Mouse (Mus musculus): Measurements from ENCODE around the gene Kdr. TPM values are rescaled to one million over a fixed set of nuclear protein-coding genes. Genes with fewer than 3 reads are reported as not detected.

The Kdr gene
- 1 to 10 TPM; 4.6 to 6.2 TPM for total RNA-seq (2021)
- long read RNA-seq, experiment 1, full-length matches to known transcripts: 9 of 11 reads
- long read RNA-seq, experiment 1, partial matches to known transcripts: 2 of 11 reads
- long read RNA-seq, experiment 1, other reads (novel, unspliced or antisense): 0 of 11 reads
- long read RNA-seq, experiment 2, full-length matches to known transcripts: 11 of 11 reads
- long read RNA-seq, experiment 2, partial matches to known transcripts: 0 of 11 reads
- long read RNA-seq, experiment 2, other reads (novel, unspliced or antisense): 0 of 11 reads

- peak; percentile 1 for TF ChIP-seq CTCF (IDR thresholded peaks at IDR 0.05)
- DNase-seq (ENCODE audit: extremely low spot score in 1 of 2, low spot score in 2 of 2): peak; percentile 15 to 22
- intact Hi-C loops (cut with DNase I): loop anchor here (5.0 kb wide), 1 partner anchor 106 kb away; no protein-coding TSS in a partner anchor
- H3K27ac ChIP-seq: peak within 1 kb of the TSS; percentile 40
- peak within 1 kb of the TSS; percentile 68 for H3K4me3 ChIP-seq
Observed at GRCm38 (mm10) chr5:75978374-75979100, at the start of gene Kdr. Kdr (minus strand) TSS chr5:75978458.

GRCm38 (mm10) chr5:76026805-76027204 is 48.5 kb upstream of the Kdr start:
- Histone ChIP-seq H3K27ac (no peak overlapping the region), H3K4me3 (no peak overlapping the region)
- DNase-seq (ENCODE audit: extremely low spot score in 1 of 2, low spot score in 2 of 2): no peak
- intact Hi-C loops (cut with DNase I): loop anchor here (2.0 to 5.0 kb wide), 2 partner anchors 90 to 155 kb away; no protein-coding TSS in a partner anchor
- TF ChIP-seq CTCF (IDR thresholded peaks at IDR 0.05): no peak

GRCm38 (mm10) chr5:76025996-76026665 is 47.9 kb upstream of the Kdr start:
- peak in 1 of 2 experiments; percentile 37 for DNase-seq (ENCODE audit: extremely low spot score in 1 of 2, low spot score in 2 of 2)
- Histone ChIP-seq H3K4me3 (no peak overlapping the region), H3K27ac (no peak overlapping the region)
- intact Hi-C loops (cut with DNase I): loop anchor here (2.0 to 5.0 kb wide), 2 partner anchors 91 to 154 kb away; no protein-coding TSS in a partner anchor
- TF ChIP-seq CTCF (IDR thresholded peaks at IDR 0.05): peak; percentile 60

GRCm38 (mm10) chr5:76023011-76023773 is 44.9 kb upstream of the Kdr start:
- no peak overlapping the region for H3K4me3 ChIP-seq
- intact Hi-C loops (cut with DNase I): no loop called here
- DNase-seq (ENCODE audit: extremely low spot score in 1 of 2, low spot score in 2 of 2): no peak
- no peak overlapping the region for H3K27ac ChIP-seq
- no peak for TF ChIP-seq CTCF (IDR thresholded peaks at IDR 0.05)

- DNase-seq (ENCODE audit: extremely low spot score in 1 of 2, low spot score in 2 of 2): no peak
- Histone ChIP-seq H3K27ac (no peak overlapping the region), H3K4me3 (no peak overlapping the region)
- intact Hi-C loops (cut with DNase I): no loop called here
- TF ChIP-seq CTCF (IDR thresholded peaks at IDR 0.05): no peak
Observed at GRCm38 (mm10) chr5:76022436-76022835, 44.2 kb upstream of the Kdr start.

- no peak for DNase-seq (ENCODE audit: extremely low spot score in 1 of 2, low spot score in 2 of 2)
- Histone ChIP-seq H3K27ac (no peak overlapping the region), H3K4me3 (no peak overlapping the region)
- no peak for TF ChIP-seq CTCF (IDR thresholded peaks at IDR 0.05)
- intact Hi-C loops (cut with DNase I): no loop called here
Observed at GRCm38 (mm10) chr5:76018321-76018720, 40.1 kb upstream of the Kdr start.

GRCm38 (mm10) chr5:76016086-76016485 is 37.8 kb upstream of the Kdr start:
- no peak for DNase-seq (ENCODE audit: extremely low spot score in 1 of 2, low spot score in 2 of 2)
- intact Hi-C loops (cut with DNase I): no loop called here
- TF ChIP-seq CTCF (IDR thresholded peaks at IDR 0.05): no peak

GRCm38 (mm10) chr5:76013881-76014431 is 35.7 kb upstream of the Kdr start:
- intact Hi-C loops (cut with DNase I): no loop called here
- no peak overlapping the region for H3K27ac ChIP-seq
- no peak for DNase-seq (ENCODE audit: extremely low spot score in 1 of 2, low spot score in 2 of 2)
- no peak for TF ChIP-seq CTCF (IDR thresholded peaks at IDR 0.05)
- no peak overlapping the region for H3K4me3 ChIP-seq

More at GRCm38 (mm10) chr5:76016086-76016485, 37.8 kb upstream of the Kdr start:
- no peak overlapping the region for H3K27ac ChIP-seq
- no peak overlapping the region for H3K4me3 ChIP-seq

GRCm38 (mm10) chr5:76006403-76006802 is 28.1 kb upstream of the Kdr start:
- TF ChIP-seq CTCF (IDR thresholded peaks at IDR 0.05): no peak
- no peak overlapping the region for H3K4me3 ChIP-seq
- intact Hi-C loops (cut with DNase I): no loop called here
- no peak for DNase-seq (ENCODE audit: extremely low spot score in 1 of 2, low spot score in 2 of 2)
- no peak overlapping the region for H3K27ac ChIP-seq

GRCm38 (mm10) chr5:75990212-75990611 is 12.0 kb upstream of the Kdr start:
- DNase-seq (ENCODE audit: extremely low spot score in 1 of 2, low spot score in 2 of 2): no peak
- H3K27ac ChIP-seq: no peak overlapping the region
- H3K4me3 ChIP-seq: no peak overlapping the region
- intact Hi-C loops (cut with DNase I): no loop called here
- no peak for TF ChIP-seq CTCF (IDR thresholded peaks at IDR 0.05)

GRCm38 (mm10) chr5:75987530-75987929 is 9.3 kb upstream of the Kdr start:
- DNase-seq (ENCODE audit: extremely low spot score in 1 of 2, low spot score in 2 of 2): no peak
- Histone ChIP-seq H3K27ac (no peak overlapping the region), H3K4me3 (no peak overlapping the region)
- no peak for TF ChIP-seq CTCF (IDR thresholded peaks at IDR 0.05)
- intact Hi-C loops (cut with DNase I): no loop called here
